Mouse (Mus musculus) kidney, postnatal 36 days (tissue): ENCODE measurements around the gene Olfr1288.

ENCODE experiments used
- DNase-seq, 2 experiments: peaks; one replicate each; pipeline ENCODE4 v3.0.0; 2021 to 2022; ENCODE audit warnings: mixed read lengths in 2 of 2

The Olfr1288 gene

GRCm38 (mm10) chr2:111473801-111474200 is at the start of gene Olfr1288:
Olfr1288 (plus strand) TSS chr2:111474101.
- DNase-seq, result no peak

GRCm38 (mm10) chr2:111448842-111449241 is 25.1 kb upstream of the Olfr1288 start, which contains the start of gene Olfr1287:
Olfr1287 (plus strand) TSS chr2:111449142.
- no peak for DNase-seq

GRCm38 (mm10) chr2:111480519-111480918 is 6.6 kb downstream of the Olfr1288 start, which contains the start of gene Olfr1289:
Olfr1289 (plus strand) TSS chr2:111480819.
- DNase-seq, result no peak

- DNase-seq, result no peak
Observed at GRCm38 (mm10) chr2:111493729-111494128, 19.8 kb downstream of the Olfr1288 start, which contains the start of gene Olfr1290. Olfr1290 (minus strand) TSS chr2:111493829.

- no peak for DNase-seq
Observed at GRCm38 (mm10) chr2:111496880-111497279, 23.0 kb downstream of the Olfr1288 start, which contains the start of gene Olfr1291-ps1. Olfr1291-ps1 (plus strand) TSS chr2:111497180.

- DNase-seq, result no peak
Observed at GRCm38 (mm10) chr2:111517451-111517850, 43.5 kb downstream of the Olfr1288 start.

- DNase-seq, result no peak
Observed at GRCm38 (mm10) chr2:111524903-111525302, 51.0 kb downstream of the Olfr1288 start, which contains the start of gene Olfr1293-ps. Olfr1293-ps (plus strand) TSS chr2:111525203.
